Mouse (Mus musculus) kidney, postnatal 36 days (tissue): ENCODE results near the gene Setmar.

Experiments
- DNase-seq, 2 experiments: peaks; one replicate each; pipeline ENCODE4 v3.0.0; 2021 to 2022; ENCODE audit warnings: mixed read lengths in 2 of 2

Gene Setmar

DNA sequence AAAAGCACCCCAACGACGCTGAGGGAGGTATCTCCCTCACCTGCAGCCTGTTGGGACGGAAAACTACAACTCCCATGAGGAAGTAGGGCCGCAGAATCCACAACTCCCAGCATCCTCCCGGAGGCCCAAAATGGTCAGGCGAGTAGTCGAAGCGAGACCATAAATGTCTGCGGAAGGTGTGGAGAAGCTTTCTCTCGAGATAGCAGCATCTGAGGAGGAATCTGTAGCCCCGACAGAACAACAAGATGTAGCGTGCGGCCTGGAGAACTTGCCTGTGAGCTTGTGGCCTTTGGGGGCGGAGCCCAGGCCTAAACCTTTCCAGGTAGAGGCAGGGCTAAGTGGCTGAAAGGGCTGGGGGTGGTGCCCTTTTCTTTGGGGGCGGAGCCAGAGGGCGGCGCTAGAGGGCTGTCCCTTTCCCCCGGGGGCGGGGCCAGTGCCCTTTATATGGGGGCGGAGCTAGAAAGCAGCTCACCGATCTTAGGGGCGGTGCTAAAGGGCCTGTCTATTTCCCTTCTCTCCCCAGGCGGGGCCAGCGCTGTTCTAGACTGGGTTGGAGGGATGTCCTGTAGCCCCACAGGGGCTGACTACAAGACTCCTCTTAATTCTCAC lies at the start of gene Setmar:
TSS of gene Setmar (plus strand) at position 128 of the 609 bp plus-strand sequence.
- DNase-seq: peak; percentile 97 to 99

DNA sequence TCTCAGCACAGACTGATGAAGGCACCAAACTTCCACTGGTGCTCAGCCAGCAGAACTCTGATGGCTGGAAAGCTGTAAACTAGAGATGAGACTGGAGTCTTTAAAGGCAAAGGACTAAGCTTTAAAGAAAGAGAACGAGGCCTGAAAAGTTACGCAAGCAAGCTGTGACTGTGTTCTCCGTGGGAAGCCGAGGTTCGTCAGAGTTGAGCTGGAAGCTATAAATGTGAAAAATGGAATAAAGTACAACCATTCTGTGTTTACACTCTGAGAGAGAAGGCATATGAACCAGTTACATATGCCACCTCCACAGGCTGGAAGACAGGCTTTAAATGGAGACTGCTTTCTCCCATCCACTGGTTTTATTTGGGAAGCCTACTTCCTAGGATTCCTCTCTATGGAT lies 43.2 kb upstream of the Setmar start:
- DNase-seq: no peak

DNA sequence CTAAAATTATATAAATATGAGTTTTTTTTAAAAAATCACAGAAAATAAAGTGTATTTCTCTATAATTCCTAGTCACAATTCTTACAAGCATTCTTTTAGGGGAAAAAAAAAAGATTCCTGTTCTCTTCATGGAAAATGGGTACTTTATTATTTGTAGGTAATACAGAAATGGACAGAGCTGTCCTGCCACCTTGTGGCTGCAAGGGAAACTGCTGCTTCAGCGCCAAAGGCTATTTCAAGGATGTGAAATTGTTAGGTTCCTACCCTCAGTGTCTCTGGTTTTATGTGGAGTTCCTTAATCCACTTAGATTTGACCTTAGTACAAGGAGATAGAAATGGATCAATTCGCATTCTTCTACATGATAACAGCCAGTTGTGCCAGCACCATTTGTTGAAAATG lies 9.8 kb upstream of the Setmar start:
- DNase-seq: peak; percentile 21 to 72

DNA sequence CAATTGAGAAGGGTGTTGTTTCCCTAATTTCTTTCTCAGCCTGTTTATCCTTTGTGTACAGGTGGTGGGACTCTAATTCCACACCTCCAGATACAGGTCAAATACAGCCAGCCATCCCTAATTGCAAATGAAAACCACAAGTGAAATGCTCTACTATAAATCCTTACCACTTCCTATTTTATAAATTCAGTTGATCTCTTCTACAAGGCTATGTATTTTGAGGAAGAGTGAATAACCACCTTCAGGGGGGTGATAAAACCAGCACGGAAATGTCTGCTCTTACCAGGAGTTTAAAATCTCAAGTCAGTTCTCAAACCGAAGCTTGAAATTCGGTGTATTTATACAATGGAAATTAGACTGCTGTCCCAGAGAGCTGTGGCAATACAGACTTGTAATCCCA lies 8.9 kb upstream of the Setmar start:
- no peak for DNase-seq

DNA sequence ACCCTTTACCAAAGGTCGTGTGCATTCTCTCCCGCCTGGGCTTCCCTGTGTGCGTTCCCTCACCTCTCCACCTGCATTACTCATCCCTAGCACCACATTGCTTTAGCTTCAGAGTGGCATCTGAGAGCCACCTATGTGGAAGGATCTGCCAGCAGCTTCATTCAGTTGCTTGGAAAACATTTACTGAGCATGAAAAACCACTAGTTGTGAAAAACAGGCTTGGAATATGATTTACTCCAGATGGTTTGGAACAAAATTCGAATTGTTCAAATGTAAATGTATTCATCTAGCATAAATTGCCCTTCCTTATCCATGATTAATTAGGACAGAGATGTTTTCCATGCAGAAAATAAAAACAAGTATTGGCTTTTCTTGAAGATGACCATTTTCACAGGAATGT lies 7.5 kb upstream of the Setmar start:
- no peak for DNase-seq

DNA sequence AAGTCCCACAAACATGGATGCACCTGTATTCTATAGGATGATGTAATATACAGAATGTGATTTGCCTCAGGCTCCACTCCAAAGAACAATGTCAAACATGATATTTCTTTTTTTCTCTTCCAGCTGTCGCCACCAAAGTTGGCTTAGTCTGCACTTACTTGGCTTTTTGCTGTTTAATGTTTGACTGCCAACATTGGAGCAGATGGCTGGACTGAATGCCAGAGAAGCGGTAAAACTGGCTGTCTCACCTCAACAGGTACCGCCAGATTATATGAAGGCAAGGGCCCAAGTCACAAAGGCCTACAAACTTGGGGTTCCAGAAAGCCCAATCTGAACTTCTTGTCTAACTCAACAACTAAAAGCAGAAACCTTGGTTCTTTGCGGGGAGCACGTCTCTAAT lies 6.8 kb upstream of the Setmar start:
- peak; percentile 21 to 41 for DNase-seq

DNA sequence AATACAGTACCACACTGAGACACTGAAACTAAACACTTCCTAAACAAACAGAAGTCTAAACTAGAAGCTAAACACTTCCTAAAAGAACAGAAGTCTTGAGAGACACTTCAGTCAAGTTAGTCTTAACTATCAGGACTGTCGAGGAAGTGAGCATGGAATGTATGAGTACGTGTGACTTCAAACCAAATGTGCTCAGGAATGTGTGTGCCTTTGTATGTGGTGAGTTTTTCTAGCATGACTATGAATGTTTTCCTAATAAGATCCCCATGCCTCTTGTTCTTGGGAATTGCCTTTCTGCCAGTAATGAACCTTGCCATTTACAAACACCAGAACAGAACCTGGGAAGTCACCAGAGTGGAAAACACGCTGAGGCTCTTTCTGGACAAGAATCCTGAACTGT lies 3.7 kb upstream of the Setmar start:
- DNase-seq: no peak

DNA sequence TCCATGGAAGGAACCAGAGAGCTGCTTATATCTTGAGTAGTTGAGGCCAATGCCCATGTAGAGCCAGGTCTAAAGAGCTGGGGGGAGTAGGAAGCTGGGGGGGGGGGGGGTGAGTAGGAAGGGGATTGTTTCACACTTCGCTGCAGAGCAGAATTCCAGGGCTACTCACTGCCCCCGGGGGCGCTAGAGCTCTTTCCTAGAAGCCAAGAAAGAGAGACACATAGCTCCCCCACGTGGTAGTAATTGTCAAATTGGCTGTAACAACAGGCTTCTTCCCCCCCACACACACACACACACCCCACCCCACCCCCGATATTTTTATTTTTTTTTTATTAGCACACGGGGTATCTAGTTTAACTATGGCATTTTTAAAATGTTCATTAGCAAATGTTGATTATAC lies 738 bp downstream of the Setmar start:
- peak; percentile 89 to 90 for DNase-seq

DNA sequence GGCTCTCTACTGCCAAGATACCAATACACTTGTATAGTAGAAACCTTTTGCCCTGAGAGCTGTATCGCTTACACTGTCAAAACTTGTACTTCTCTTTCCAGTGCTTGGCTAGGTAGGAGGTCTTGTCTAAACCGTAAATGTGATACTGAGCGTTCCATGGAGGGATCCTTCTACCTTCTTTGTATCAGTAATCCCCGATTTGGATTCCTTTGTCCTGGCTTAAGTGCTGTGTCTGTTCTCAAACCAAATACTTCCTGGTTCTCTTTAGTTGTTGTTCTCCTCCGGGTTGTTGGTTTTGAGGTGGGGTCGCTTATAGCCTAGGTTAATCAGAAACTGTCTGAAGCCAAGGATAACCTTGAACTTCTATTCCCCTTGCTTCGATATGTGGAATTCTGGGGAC lies 6.1 kb downstream of the Setmar start:
- no peak for DNase-seq

DNA sequence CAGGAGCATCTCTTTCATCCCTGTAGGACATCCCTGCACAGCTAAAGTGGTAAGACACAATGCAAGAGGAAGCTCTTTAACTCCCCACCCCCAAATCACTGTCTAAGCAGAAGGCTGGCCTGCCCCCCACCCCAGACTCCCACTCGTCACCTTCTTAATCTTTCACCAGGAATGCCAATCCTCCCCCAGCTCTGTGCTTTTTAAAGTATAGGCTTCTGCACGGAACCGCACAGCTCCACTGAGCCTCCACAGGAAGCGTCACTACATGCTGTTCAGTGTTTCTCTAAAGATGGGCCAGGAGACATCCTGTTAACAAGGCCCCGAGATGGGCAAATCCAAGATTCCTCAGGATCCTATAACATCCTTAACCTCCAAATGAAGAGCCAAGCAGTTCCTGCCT lies 8.2 kb downstream of the Setmar start:
- DNase-seq: no peak

DNA sequence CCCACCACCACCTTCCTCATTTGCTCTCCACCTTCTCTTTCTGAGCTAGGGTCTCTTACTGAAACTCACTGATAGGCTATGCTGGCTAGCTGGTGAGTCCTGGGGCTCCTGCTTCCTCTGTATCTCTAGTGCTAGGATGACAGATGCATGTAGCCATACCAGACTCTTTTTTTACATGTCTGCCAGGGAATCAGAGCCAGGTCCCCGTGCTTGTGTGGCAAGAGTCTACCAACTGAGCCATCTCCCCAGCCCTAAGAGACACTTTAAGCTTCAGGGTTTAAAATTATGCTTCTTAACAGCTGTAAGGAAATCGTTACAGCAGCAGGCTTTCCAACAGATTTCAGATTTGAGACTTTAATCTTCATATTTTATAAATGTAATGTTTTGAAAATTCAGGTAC lies 9.1 kb downstream of the Setmar start:
- no peak for DNase-seq

DNA sequence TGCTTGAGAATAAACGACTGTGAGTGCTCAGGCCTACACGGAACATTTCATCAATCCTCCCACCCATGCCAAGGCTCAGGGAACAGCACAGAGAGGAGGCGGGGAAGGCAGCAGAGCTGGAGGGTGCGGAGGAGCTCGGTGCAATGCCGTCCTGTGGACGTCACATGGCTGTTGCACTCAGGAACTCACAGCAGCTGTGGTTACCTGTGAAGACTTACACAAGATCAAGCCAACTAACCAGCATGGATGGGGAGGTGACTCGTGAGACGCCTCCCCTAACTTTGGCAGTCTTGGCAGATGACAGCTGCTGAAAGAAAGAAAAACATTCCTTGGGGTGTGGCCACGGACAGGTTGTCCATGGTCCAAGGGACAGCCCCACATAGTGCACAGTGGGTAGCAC lies 9.8 kb downstream of the Setmar start:
- DNase-seq: peak; percentile 25 to 37

DNA sequence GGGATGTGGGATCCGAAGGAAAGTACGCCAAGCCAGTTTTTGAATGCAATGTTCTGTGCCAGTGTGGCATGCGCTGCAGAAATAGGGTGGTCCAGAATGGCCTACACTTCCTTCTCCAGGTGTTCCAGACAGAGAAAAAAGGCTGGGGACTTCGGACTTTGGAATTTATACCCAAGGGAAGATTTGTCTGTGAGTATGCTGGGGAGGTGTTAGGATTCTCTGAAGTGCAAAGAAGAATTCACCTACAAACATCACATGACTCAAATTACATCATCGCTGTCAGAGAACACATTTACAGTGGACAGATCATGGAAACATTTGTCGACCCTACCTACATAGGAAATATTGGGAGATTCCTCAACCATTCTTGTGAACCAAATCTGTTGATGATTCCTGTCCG lies 11.0 kb downstream of the Setmar start:
- DNase-seq: peak in 1 of 2 experiments; percentile 19

DNA sequence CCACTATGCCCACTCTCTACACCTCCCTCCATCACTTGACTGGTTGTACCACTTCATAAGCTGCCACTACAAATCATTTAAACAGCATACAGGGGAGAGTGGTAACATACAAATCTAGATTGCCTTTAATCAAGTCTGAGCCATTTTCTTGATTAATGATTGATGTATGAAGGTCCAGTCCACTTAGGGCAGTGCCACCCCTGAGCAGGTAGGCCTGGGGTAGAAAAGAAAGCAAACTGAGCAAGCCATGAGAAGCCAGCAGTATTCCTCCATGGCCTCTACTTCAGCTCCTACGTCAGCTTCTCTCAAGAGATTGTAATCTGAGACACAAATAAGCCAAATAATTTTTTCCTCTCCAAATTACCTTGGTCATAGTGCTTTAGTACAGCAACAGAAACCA lies 26.5 kb downstream of the Setmar start:
- DNase-seq: peak; percentile 26 to 27

DNA sequence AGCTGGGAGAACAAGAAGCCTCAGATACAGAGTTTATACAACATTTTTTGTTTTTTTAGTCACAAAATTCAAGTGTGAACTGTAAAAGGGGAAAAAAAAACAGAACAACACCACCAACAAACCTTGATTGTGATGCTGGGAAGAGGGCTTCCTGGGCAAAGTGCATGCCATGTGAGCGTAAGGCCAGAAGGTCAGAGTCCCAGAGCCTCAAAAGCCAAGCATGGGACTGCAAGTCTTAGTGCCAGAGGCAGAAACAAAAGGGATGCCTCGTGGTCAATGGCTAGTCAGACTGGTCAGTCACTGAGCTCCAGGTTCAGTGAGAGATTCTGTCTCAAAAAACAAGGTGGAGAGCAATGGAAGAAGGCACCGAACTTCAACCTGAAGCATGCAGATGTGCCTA lies 27.8 kb downstream of the Setmar start:
- peak; percentile 71 to 79 for DNase-seq

DNA sequence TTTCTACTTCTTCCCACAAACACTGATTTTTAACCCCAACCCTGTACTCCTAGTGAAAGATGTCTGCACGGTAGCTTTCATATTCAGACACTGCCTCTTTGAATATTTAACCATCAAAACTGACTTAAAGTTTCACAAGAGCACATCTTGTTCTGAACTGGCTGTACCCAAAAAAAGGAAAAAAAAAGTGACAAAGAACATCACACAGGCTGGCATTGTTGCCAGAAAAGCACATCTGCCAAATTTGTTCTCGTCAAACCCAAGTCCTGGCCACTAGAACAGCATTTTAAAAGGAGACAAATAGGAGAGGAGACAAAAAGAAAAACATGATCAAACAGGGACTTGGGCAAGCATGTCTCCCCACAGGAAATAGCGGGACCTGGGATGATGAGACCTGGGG lies 28.6 kb downstream of the Setmar start:
- DNase-seq: peak; percentile 54 to 84

DNA sequence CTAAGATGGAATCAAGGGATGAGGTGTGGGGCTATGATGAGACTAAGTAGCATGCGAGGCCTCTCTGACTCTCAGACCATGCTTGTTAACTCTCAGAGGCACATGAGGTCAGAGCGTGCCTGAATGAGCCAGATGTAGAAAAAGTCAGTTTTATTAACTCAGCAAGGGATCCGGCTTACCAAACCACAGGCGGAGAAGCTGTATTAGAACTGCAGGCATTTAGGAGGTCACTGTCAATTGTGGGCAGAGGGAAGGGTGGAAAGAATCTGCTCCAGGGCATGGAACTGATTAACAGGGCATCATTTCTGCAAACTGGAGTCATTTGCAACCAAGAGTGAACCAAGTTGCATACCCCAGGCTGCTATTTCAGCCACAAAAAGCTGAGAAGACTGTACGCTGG lies 30.6 kb downstream of the Setmar start:
- peak in 1 of 2 experiments; percentile 32 for DNase-seq

DNA sequence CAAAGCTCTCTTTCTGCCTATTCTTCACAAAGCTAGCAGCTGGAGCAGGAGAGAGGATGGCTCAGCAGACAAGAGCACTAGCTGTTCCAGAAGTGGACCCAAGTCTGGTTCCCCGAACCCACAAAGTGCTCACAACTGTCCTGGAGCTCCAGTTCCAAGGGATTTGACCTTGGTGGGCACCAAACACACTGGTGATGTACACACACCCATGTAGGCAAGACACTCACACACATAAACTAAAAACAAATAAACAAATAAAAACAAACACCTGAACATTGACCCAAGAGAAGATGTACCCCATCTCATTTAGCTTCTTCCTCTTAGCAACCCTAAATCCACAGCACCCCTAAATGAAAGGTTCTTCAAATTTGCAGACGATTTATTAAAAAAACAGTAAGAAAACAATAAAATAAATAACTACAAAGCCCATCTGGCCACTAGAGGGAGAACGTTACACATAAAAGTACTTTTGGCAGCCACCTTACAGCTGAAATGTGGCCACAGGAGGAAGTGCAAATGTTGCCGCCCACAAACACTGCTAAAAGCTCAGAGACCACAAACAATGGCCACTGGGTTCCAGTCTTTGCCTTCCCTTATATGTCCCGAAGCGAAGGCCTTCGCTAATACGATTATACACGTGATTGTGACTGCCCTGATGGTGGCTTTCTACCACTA lies 33.5 kb downstream of the Setmar start:
- DNase-seq: peak; percentile 80 to 88

DNA sequence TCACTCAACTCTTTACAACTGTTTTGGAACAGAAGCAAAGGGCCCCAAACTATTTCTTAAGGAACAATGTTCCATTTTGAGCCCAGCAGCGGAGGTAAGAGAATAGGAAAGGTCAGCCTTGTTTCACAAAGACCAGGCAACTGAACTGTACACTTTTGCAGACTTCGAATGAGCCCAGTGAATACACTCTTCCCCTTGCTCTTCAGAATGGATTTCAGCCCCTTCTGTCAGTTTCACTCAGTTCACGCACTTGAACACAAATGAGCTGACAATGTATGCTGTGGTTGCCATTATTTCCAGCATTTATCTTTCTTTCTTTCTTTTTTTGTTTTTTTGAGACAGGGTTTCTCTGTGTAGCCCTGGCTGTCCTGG lies 34.0 kb downstream of the Setmar start:
- DNase-seq: no peak

DNA sequence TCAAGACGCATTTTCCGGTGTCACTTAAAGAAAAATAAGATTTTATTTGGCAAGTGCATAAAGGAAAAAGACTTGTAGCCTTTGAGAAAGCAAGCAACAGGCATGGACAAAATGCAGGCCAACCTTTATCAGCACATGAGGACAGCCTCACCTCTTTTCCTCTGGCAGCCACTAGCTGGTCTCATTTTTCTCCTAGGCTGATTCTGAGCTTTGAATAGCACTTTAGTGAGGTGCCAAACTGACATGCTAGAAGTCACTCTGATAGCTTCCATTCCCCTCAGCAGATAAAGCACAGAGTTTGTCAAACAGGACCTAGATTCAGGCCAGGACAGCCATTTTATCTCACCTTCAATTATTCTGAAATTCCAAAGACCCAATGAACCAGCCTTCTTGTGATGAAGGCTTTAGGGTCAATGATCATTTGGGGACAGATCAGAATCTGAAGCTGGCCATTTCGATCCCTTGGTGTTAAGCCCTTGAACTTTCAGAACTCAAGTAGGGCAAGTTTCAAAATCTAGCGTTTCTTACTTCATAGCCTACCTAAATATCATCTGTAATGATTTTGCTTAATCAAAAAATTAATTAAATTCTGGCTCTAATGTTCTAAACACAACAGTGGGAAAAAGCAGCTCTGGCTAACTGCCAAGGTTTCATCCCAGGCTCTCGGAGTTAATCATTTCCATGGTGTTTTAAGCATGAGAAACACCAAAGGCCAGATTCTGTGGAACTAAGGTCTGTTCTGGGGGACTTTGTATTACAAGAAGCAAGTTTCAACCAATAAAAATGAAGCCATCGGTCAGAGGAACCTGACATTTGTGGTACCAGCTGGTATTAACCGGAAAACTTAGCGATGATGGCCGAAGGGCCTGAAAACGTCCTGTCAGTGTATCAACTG lies 37.3 kb downstream of the Setmar start:
- peak; percentile 85 to 87 for DNase-seq

DNA sequence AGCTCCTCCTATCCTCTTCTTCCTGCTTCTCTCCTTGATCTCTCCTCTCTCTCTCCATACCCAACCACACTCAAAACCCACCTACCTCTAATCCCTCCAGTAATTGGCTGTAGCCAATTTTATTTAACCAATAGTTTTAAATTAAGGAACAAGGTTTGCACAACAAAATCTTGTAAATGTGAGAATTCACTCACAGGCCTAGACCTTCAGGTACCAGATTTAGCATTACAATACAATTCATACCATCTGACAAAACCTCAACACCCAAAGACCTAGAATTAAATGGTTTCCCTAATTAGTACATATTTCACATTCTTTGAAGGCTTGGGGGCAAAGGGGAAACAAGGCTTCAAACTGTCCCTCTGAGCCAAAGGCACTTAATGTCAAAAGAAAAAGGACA lies 42.5 kb downstream of the Setmar start:
- DNase-seq: no peak

DNA sequence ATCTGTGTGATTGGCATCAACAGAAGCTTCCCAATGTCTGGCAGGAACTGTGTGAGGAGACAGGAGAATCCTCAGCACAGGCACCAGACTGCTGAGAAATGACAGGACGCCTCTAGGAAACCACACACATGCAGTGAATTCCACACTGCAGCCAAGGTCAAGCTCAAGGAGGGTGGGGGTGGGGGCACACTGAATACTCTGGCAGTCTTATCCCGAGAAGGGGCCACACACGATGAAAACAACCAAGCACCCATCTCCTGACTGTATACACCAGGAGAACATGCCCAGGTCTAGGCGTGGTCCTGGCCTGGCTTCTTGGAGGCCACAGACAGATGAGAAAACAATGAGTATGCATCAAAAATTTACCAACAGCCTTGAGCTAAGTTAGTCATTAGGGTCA lies 45.5 kb downstream of the Setmar start:
- no peak for DNase-seq

DNA sequence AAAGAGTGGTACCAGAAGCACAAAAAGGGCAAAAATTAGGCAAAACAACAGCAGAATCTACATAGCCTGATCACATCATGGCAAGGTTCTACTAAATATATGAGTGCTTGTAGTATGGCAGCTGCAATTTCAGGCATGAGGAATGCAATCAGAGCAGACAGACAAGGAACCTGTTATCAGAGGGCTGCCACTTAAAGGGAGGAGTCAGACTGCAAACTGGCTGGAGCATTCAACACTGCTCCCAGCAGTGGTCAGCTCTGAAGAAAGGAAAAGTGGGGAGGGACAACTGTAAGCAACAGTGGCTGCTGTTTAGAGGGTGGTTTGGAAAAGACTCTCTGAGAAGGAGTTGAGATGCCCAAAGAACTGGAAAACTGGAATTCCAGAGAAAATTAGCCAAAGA lies 46.8 kb downstream of the Setmar start:
- DNase-seq: no peak

DNA sequence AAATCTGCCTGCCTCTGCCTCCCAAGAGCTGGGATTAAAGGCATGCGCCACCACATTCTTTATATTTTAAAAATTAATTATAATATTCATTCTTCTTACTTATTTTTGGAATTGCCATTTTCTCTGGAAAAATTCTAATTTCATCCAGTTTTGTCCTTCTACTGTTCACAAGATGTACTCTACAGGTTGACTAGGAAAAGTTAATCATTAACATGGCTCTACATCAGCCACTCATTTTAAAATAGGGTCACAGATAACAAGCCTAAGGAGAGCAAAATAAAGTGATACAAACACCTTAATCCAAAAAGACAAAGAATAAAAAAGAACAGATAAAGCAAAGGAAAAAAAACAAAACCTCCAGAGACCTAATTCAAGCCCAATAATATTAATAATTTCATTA lies 50.1 kb downstream of the Setmar start:
- no peak for DNase-seq
